Mouse (Mus musculus) liver, adult 2 months (tissue): ENCODE results near the gene Zbtb7a. TPM values are rescaled to one million over a fixed set of nuclear protein-coding genes. Genes with fewer than 3 reads are reported as not detected.

ENCODE experiments used
- DNase-seq: peaks from one replicate; pipeline ENCODE4 v3.0.0-alpha.2; 2011; ENCODE audit warnings: low read depth, low spot score; ENCODE audit errors: extremely low read depth
- H3K27ac ChIP-seq: fragments of 200-500 bp; replicated peaks from 2 replicates; pipeline ENCODE4 v1.5.1; 2012; ENCODE audit warnings: low read depth, mild to moderate bottlenecking, control low read depth, inconsistent platforms, low read length; ENCODE audit not compliant: insufficient read depth
- H3K27me3 ChIP-seq: fragments of 200-500 bp; 2 replicates; pipeline ENCODE4 v1.6.1; 2012; ENCODE audit warnings: mild to moderate bottlenecking, moderate library complexity, low read length, inconsistent platforms; ENCODE audit not compliant: control insufficient read depth, insufficient read depth
- H3K36me3 ChIP-seq: fragments of 200-500 bp; 2 replicates; pipeline ENCODE4 v1.6.1; 2012; ENCODE audit warnings: low read length, inconsistent platforms; ENCODE audit not compliant: control insufficient read depth, insufficient read depth
- H3K4me1 ChIP-seq: fragments of 200-500 bp; 2 replicates; pipeline ENCODE4 v1.6.1; 2011; ENCODE audit warnings: low read length; ENCODE audit not compliant: control insufficient read depth, insufficient read depth
- H3K4me3 ChIP-seq: fragments of 200-500 bp; 2 replicates; pipeline ENCODE4 v1.5.1; 2011; ENCODE audit warnings: low read depth, mild to moderate bottlenecking, control low read depth, low read length, moderate library complexity; ENCODE audit not compliant: insufficient read depth
- H3K79me2 ChIP-seq: fragments of 200-500 bp; 2 replicates; pipeline ENCODE4 v1.6.1; 2012; ENCODE audit warnings: inconsistent platforms, mild to moderate bottlenecking, low read length, moderate library complexity; ENCODE audit not compliant: control insufficient read depth, insufficient read depth
- H3K9ac ChIP-seq: fragments of 200-500 bp; 2 replicates; pipeline ENCODE4 v1.6.1; 2012; ENCODE audit warnings: low read depth, mild to moderate bottlenecking, control low read depth, inconsistent platforms, low read length
- CTCF ChIP-seq: fragments of 200-500 bp; IDR thresholded peaks from 2 replicates; pipeline ENCODE4 v1.5.1; 2011; ENCODE audit warnings: low read depth, low read length, control low read depth
- POLR2A ChIP-seq: fragments of 200-500 bp; IDR thresholded peaks from 2 replicates; pipeline ENCODE4 v1.6.1; 2011; ENCODE audit warnings: low read length, control low read depth; ENCODE audit not compliant: insufficient read depth; ENCODE audit errors: extremely low read depth
- WGBS: fragments of 180-500 bp; shearing (Covaris S2); methylation state at CpG from one replicate; pipeline ENCODE4 v1.1.7; 2018; 5-methylcytosine and 5-hydroxymethylcytosine counted together
- polyA plus RNA-seq: library from polyadenylated mRNA; depleted of rRNA; stranded (reverse); fragments of >200 nt; gene quantifications from 2 replicates; pipeline ENCODE4 v1.2.3, GENCODE M21; 2012
- total RNA-seq: library from RNA; depleted of rRNA; stranded (reverse); fragments of >200 nt; gene quantifications from 2 replicates; pipeline ENCODE4 v1.2.3, GENCODE M21; 2014

Zbtb7a gene
- total and polyA plus RNA-seq, 2 experiments = 10.0 to 28.6 TPM

DNA sequence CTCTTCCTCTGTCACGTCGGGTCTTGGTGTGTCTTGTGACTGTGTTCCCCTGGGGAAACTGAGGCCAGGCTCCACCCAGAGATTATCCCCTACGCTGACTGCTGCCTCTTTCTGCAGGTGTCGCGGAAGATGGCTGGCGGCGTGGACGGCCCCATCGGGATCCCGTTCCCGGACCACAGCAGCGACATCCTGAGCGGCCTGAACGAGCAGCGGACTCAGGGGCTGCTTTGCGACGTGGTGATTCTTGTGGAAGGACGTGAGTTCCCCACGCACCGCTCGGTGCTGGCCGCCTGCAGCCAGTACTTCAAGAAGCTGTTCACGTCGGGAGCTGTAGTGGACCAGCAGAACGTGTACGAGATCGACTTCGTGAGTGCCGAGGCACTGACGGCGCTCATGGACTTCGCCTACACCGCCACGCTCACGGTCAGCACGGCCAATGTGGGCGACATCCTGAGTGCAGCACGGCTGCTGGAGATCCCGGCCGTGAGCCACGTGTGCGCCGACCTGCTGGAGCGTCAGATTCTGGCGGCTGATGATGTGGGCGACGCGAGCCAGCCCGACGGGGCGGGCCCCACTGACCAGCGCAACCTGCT, 8.9 kb downstream of the Zbtb7a start:
- no peak for TF ChIP-seq CTCF
- TF ChIP-seq POLR2A = no peak
- H3K4me1 ChIP-seq = peaks cover 18% of the 10 kb centered on the region
- 95% methylated on average over 52 of the region's 52 CpGs for WGBS

DNA sequence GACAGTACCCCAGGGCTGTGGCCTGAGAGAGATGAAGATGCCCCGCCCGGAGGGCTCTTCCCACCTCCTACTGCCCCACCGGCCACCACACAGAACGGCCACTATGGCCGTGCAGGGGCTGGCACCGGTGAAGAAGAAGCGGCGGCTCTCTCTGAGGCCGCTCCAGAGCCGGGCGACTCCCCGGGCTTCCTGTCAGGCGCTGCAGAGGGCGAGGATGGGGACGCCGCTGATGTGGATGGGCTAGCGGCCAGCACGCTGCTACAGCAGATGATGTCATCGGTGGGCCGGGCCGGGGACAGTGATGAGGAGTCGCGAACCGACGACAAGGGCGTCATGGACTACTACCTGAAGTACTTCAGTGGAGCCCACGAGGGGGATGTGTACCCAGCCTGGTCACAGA, 9.6 kb downstream of the Zbtb7a start:
- Histone ChIP-seq H3K4me1 (peaks cover 11% of the 10 kb centered on the region), H3K27me3 (no peaks in the 10 kb centered on the region), H3K4me3 (no peak overlapping the region), H3K36me3 (peaks cover 14% of the 10 kb centered on the region), H3K79me2 (peaks cover 68% of the 10 kb centered on the region), H3K27ac (no peak overlapping the region), H3K9ac (no peak overlapping the region)
- 88% methylated on average over 26 of the region's 27 CpGs for WGBS
- TF ChIP-seq CTCF = no peak
- DNase-seq = no peak

More for the DNA sequence above, 8.9 kb downstream of the Zbtb7a start:
- Histone ChIP-seq H3K9ac (no peak overlapping the region), H3K4me3 (no peak overlapping the region), H3K79me2 (peaks cover 76% of the 10 kb centered on the region), H3K27me3 (no peaks in the 10 kb centered on the region), H3K36me3 (peaks cover 12% of the 10 kb centered on the region), H3K27ac (no peak overlapping the region)
- no peak for DNase-seq

DNA sequence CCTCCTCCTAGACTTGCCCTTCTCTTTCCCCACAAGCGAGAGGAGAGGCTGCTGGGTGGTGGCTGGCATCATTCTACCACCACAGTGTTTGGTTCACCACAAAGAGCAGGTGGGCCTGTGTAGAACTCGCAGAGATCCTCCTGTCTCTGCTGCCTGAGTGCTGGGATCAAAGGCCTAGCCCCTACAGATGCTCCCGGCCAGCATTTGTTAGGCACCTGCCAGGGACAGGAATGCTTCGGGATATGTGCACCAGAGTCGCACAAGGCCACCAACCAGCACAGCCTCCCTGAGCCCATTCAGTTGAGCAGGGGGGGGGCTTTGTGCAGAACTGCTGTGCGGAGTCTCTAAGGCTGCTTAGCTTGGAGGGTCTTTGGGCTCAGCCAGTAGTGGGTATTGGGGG, 10.3 kb downstream of the Zbtb7a start:
- Histone ChIP-seq H3K9ac (no peak overlapping the region), H3K27ac (no peak overlapping the region), H3K4me3 (no peak overlapping the region), H3K27me3 (no peaks in the 10 kb centered on the region), H3K79me2 (peaks cover 62% of the 10 kb centered on the region), H3K4me1 (peaks cover 8% of the 10 kb centered on the region), H3K36me3 (peaks cover 14% of the 10 kb centered on the region)
- 89% methylated on average over 6 of the region's 6 CpGs for WGBS
- DNase-seq = no peak
- no peak for TF ChIP-seq CTCF
- TF ChIP-seq POLR2A = no peak

DNA sequence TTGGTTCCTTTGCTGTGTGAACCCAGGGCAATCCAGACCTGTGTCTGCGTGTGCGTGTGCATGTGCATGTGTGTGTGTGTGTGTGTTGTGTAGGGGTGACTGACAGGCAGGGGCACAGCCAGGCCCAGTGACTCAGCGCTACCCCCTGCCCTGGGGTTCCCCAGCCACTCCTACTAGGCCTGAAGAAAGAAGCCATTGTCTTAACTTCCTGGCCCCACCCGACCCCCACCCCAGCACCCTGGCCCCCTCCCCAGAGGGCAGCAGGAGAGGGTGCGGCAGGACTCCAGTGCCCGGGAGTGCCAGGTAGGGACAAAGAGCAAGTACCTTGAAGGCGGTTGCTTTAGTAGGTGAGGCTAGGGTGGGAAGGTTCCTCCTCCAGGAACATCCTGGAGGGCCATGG, 10.8 kb downstream of the Zbtb7a start:
- no peak for TF ChIP-seq POLR2A
- TF ChIP-seq CTCF = no peak
- H3K9ac ChIP-seq = no peak overlapping the region
- H3K36me3 ChIP-seq = peaks cover 14% of the 10 kb centered on the region
- H3K27me3 ChIP-seq = no peaks in the 10 kb centered on the region
- no peak overlapping the region for H3K27ac ChIP-seq
- H3K79me2 ChIP-seq = peaks cover 57% of the 10 kb centered on the region
- H3K4me1 ChIP-seq = peaks cover 4% of the 10 kb centered on the region; the same call in 1 of the 2 replicates
- DNase-seq = no peak
- H3K4me3 ChIP-seq = no peak overlapping the region
- 82% methylated on average over 7 of the region's 7 CpGs for WGBS

DNA sequence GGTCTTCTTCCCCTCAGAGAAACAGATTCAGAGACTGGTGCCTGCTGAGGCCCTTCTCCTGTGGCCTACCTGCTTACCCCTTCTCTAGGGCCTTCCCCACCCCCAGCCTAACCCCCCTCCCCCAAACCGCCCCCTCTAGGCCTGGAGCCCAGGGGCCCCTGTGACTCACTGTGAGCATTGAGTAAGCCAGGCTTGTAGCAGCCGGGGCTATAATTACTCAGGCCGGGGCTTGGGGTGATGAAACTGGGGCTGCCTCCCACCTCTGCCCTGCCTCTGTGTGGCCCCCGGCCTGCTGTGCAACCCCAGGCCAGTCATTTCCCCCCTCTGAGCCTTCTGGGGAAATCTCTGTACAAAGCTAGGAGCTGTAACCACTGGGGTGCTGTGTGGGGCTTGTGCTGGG, 11.3 kb downstream of the Zbtb7a start:
- Histone ChIP-seq H3K27me3 (no peaks in the 10 kb centered on the region), H3K9ac (no peak overlapping the region), H3K79me2 (peaks cover 52% of the 10 kb centered on the region), H3K4me3 (no peak overlapping the region), H3K36me3 (peaks cover 14% of the 10 kb centered on the region), H3K27ac (no peak overlapping the region), H3K4me1 (no peaks in the 10 kb centered on the region)
- TF ChIP-seq POLR2A (no peak), CTCF (no peak)
- WGBS = 85% methylated on average over 4 of the region's 4 CpGs
- no peak for DNase-seq

DNA sequence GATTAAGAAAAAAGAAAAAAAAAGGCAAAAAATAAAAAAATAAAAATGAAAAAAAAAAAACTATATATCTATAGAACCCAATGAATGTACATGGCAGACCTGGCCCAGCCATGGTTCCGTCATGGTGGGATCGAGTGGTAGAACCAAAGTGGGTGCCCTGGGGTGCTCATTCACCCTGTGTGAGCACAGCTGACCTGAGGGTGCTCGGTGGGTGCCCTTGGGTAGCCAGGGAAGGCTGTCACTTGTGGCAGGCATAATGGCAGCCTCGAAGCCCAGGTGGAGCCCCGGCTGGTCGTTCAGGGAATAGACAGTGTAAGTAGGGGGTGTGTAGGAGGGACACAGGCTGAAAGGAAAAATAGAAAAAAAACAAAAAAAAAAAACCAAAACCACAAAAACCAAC, 16.2 kb downstream of the Zbtb7a start:
- no peak for DNase-seq
- Histone ChIP-seq H3K4me1 (no peaks in the 10 kb centered on the region), H3K4me3 (no peak overlapping the region), H3K9ac (no peak overlapping the region), H3K36me3 (peaks cover 12% of the 10 kb centered on the region), H3K79me2 (peaks cover 9% of the 10 kb centered on the region; the same call in 1 of the 2 replicates), H3K27ac (no peak overlapping the region), H3K27me3 (no peaks in the 10 kb centered on the region)
- WGBS = 78% methylated on average over 6 of the region's 6 CpGs
- no peak for TF ChIP-seq POLR2A
